Mouse (Mus musculus) adrenal gland, postnatal 25 days (tissue): ENCODE data around the gene Pik3ap1. TPM values are rescaled to one million over a fixed set of nuclear protein-coding genes. Genes with fewer than 3 reads are reported as not detected.

Experiments
- DNase-seq: peaks from one replicate; pipeline ENCODE4 v3.0.0; 2021; ENCODE audit warnings: mixed read lengths
- total RNA-seq: library from RNA; stranded (reverse); gene quantifications from 2 replicates; pipeline ENCODE4 v1.2.3, GENCODE M21; 2021

Pik3ap1 gene
- total RNA-seq, 1 experiment from 2014 or later: 9.0 TPM

- no peak for DNase-seq
Observed at GRCm38 (mm10) chr19:41279724-41280244, 105.1 kb downstream of the Pik3ap1 start.

- no peak for DNase-seq
Observed at GRCm38 (mm10) chr19:41278606-41279005, 106.3 kb downstream of the Pik3ap1 start.

GRCm38 (mm10) chr19:41275588-41275987 lies 109.3 kb downstream of the Pik3ap1 start:
- DNase-seq: no peak

- no peak for DNase-seq
Observed at GRCm38 (mm10) chr19:41270906-41271305, 114.0 kb downstream of the Pik3ap1 start.

GRCm38 (mm10) chr19:41270151-41270727 lies 114.7 kb downstream of the Pik3ap1 start:
- DNase-seq: no peak

- DNase-seq: no peak
Observed at GRCm38 (mm10) chr19:41266251-41266901, 118.5 kb downstream of the Pik3ap1 start.

- DNase-seq: no peak
Observed at GRCm38 (mm10) chr19:41264331-41264799, 120.5 kb downstream of the Pik3ap1 start.

GRCm38 (mm10) chr19:41263630-41264295 lies 121.1 kb downstream of the Pik3ap1 start, which contains the start of gene Tm9sf3:
Gene Tm9sf3, minus strand, starts transcription at chr19:41263997.
- DNase-seq: peak; percentile 92

GRCm38 (mm10) chr19:41262712-41263629 lies 121.9 kb downstream of the Pik3ap1 start:
- peak; percentile 76 for DNase-seq

- DNase-seq: no peak
Observed at GRCm38 (mm10) chr19:41260736-41261135, 124.2 kb downstream of the Pik3ap1 start.

GRCm38 (mm10) chr19:41259256-41259655 lies 125.6 kb downstream of the Pik3ap1 start:
- no peak for DNase-seq

GRCm38 (mm10) chr19:41258707-41259106 lies 126.2 kb downstream of the Pik3ap1 start:
- DNase-seq: peak; percentile 48

- no peak for DNase-seq
Observed at GRCm38 (mm10) chr19:41254584-41254983, 130.3 kb downstream of the Pik3ap1 start.

GRCm38 (mm10) chr19:41248968-41249367 lies 135.9 kb downstream of the Pik3ap1 start:
- DNase-seq: no peak

GRCm38 (mm10) chr19:41248271-41248670 lies 136.6 kb downstream of the Pik3ap1 start:
- DNase-seq: no peak

GRCm38 (mm10) chr19:41246271-41246670 lies 138.6 kb downstream of the Pik3ap1 start:
- DNase-seq: no peak

- DNase-seq: peak; percentile 39
Observed at GRCm38 (mm10) chr19:41244581-41244980, 140.3 kb downstream of the Pik3ap1 start.

GRCm38 (mm10) chr19:41241997-41242396 lies 142.9 kb downstream of the Pik3ap1 start:
- DNase-seq: no peak

GRCm38 (mm10) chr19:41233698-41234097 lies 151.2 kb downstream of the Pik3ap1 start:
- DNase-seq: no peak
